Mouse (Mus musculus) ES-CJ7 (cell line): ENCODE measurements around the gene Gpd1.

Experiments
- DNase-seq: peaks from one replicate; pipeline ENCODE4 v3.0.0; 2011; ENCODE audit warnings: low read depth, low spot score

Gpd1 gene

DNA sequence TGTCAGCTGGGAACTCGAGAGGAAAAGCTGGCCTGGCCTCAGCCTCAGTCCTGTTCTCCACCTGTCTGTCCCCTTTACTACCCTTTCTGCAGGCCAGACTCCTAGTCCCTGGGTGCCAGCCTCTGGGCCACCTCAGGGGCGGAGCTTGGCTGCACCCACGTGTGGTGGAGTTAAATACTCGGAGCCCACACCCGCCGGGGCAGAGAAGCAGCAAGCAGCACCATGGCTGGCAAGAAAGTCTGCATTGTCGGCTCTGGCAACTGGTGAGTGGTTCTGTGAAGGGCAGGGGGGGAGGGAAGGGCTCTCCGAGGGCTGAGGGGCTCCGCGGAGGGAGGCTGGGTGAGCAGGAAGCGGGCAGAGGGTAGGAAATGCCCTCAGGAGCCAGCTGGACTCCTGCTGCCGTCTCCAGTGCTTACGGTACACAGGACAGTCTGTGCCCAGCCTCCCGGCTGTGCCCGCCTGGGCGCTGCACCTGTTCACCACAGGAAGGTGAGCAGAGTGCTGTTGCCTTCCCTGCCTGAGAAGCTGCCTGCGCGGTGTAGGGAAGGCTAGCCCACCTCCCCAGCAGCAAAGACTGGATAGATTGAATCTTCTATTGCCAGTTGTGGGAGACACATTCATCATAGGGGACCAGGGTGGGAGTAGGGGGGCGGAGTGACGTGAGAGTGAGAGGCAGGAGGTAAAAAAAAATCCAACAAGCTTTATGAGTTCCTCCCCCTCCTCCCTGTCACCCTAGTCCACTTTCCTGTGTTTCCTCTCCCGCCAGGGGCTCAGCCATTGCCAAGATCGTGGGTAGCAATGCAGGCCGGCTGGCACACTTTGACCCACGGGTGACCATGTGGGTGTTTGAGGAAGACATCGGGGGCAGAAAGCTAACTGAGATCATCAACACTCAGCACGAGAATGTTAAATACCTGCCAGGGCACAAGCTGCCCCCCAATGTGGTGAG lies at the start of gene Gpd1:
Gene Gpd1 (plus strand): TSS at position 130 of the 949 bp plus-strand sequence.
- no peak for DNase-seq

DNA sequence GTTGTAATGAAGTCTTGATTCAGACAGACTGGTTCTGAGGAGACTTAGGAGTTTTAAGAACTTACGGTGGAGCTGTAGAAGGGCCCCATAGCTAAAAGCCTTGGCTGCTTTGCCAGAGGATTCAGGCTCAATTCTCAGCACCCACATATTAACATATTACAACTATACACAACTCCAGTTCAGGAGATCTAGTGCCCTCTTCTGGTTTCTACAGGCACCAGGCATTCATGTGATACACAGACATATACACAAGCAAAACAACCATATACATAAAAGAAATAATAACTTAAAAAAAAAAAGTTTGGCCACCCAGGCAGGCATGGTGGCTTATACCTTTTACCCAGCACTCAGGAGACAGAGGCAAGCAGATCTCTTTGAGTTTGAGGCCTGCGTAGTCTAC lies 49.8 kb upstream of the Gpd1 start:
- no peak for DNase-seq

DNA sequence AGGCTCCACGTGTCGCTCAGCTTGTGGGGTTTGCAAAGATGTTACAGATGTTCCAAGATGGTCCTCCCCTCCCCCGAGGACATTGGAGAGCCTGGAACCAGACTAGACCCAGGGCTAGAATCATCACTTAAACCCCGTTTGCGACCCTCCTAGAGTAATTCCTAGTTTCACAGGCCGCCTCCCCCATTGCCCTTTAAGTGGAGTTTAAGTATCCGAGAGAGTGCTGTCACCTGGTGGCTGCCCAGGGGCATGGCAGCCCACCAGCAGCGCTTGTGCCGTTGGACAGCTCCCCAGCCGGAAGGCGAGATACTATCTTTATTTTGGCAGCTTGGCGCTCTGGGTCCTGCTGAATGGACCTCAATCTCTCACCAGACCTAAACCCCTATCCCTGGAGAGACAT lies 48.4 kb upstream of the Gpd1 start:
- DNase-seq: peak; percentile 82

DNA sequence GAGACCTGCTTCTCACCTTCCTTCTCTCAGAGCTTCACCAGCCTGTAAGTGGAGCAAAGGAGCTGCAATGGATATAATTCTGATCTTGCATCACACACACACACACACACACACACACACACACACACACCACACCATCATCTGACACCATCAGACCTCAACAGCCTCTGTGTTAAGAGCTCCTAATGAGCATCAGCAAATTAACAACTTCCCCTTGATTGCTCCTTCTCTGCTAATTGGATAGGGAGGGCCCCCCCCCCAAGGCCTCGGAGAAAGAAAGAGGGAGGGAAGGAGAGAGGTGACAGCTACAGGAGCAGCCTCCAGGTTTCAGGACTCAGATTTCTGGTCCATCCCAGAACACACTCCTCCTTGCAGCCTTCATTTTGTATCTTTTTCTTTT lies 47.9 kb upstream of the Gpd1 start:
- no peak for DNase-seq

DNA sequence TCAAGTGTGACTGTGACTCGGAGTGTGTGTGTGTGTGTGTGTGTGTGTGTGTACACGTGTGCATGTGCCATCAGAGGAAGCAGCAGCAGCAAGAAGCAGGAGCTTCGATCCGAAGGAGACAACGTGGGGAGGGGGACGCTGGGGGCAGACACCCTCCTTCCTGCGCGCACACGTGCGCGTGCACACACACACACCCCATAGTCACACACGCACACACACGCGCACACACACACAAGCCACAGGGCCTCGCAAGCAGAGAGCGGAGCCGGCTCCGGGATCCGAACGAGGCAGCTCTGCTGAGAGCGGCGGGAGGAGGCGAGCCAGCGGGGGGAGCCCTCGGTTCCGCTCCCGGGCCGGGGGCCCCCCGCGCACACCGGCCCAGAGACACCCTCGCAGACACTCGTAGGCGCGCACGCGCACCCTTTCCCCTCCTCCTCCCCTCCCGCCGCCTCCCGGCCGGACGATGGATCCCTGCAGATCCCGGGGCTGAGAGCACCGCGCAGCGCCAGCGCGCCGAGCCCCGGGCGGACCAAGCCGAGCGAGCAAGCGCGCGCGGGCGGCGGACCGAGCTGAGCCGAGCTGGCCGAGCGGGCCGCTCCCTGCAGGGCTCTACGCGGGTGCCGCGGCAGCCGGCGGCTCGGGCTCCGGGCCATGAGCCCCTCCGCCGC lies 47.0 kb upstream of the Gpd1 start, which contains the start of gene Asic1:
Gene Asic1 (plus strand): TSS at position 215 of the 668 bp plus-strand sequence.
- DNase-seq: peak; percentile 38

DNA sequence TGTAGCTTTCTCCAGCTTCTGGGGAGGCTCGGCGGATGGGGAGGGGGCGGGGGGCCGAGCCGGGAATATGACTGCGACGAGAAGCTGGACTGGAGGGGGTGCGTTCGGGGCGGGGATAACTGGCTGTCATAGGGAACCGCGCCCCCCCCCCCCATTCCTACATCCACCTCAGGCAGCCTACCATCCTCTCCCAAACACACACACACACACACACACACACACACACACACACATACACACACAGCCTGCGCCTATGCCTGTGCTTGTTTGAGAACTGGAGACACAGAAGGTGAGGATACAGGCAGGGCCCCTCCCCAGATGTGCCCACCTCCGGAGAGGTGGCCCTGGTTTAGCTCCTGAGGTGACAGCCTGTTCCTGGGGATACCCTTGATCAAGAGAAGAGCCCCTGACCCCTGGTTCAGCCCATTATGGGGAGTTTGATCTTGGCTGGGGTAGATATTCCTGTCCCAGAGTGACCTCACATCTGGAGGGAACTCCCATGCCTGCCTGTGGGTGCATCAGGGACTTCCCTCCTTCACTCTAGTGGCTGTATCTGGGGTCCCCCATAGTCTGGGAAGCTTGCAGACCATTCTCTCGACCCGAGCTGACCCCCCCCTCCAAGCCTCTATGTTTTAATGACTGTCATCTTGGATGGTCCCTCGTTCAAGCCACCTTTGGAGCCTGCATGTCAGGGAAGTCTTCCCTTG lies 46.2 kb upstream of the Gpd1 start:
- no peak for DNase-seq

DNA sequence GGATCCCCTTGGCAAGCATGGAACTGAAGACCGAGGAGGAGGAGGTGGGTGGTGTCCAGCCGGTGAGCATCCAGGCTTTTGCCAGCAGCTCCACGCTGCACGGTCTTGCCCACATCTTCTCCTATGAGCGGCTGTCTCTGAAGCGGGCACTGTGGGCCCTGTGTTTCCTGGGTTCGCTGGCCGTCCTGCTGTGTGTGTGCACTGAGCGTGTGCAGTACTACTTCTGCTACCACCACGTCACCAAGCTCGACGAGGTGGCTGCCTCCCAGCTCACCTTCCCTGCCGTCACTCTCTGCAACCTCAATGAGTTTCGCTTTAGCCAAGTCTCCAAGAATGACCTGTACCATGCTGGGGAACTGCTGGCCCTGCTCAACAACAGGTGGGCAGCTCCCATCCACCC lies 45.5 kb upstream of the Gpd1 start:
- DNase-seq: no peak

DNA sequence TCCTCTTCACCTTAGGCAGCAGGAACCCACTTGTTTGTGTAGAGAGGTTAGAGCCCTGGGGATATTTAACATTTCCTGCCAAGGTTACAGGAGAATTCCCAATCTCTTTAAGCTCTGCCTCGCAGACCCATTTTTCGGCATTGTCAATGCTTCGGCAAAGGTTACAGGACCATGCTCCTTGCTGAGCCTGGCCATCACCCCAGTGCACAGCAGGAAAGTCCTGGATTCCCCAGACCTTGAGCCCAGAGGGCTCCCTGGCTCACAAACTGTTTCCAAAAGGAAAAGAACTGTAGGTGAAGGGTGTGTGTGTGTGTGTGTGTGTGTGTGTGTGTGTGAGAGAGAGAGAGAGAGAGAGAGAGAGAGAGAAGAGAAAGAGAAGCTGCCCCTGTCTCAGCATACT lies 42.4 kb upstream of the Gpd1 start:
- no peak for DNase-seq

DNA sequence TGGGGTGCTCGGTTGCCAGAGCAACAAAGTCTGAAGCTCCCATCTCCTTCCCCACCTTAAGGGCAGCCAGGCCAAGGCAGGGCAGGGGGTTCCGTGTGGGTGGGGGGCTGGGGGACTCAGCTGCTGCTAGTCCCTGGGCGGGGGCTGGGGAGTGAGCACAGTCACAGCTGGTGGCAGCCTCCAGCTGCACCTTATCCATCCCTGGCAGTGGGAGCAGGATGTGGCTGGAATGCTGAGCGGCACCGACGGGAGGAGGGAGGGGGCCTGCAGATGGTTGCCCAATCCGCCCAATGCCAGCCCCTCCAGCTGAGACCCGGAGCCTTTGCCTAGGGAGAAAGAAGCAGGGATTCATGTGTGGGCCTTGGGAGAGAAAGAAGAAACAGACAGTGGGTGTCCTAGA lies 40.2 kb upstream of the Gpd1 start:
- DNase-seq: peak; percentile 52

DNA sequence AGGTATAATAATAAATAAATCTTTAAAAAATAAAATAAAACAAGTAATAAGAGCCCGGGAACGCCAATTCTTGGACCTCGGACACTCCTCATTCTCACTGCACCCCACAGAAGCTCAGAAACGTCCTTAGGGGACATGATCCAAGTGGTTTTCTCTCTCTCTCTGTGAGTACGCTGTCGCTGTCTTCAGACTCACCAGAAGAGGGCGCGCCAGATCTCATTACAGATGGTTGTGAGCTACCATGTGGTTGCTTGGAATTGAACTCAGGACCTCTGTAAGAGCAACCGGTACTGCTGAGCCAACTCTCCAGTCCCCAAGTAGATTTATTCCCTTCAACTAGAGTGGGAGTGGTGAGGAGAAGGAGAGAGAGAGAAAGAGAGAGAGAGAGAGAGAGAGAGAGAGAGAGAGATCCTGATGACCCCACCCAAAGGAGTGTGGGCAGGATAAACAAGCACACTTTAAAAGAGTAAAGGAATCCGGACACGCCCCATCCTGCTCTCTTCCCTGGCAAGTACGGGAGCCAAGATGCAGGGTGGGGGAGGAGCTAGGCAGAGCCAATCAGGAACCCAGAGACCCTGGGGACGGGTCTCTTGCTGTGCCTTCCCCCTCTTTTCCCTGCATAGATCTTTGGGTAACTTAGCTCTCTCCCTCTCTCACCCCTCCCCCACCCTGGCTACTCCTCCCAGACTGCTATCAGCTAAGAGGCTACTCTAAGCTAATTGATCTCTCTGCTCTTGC lies 39.1 kb upstream of the Gpd1 start:
- DNase-seq: peak; percentile 100

DNA sequence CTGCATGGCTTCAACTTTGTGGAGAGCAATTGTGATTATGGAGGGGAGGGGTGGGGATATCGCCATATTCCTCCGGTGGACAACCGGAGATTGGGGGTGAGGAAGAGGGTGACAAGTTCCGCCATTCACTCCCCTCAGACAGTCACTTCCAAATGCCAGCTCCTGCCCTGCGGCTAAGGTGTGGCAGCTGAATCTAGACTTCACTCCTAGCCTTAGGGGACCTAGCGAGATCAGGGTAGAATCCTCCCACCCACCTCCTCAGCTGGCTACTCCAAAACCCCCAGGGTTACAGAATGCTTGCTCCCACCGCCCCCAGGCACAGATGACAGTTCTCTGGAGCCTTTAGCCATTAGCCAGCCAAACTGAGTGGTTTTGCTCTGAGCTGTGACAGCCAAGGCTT lies 38.3 kb upstream of the Gpd1 start:
- peak; percentile 82 for DNase-seq

DNA sequence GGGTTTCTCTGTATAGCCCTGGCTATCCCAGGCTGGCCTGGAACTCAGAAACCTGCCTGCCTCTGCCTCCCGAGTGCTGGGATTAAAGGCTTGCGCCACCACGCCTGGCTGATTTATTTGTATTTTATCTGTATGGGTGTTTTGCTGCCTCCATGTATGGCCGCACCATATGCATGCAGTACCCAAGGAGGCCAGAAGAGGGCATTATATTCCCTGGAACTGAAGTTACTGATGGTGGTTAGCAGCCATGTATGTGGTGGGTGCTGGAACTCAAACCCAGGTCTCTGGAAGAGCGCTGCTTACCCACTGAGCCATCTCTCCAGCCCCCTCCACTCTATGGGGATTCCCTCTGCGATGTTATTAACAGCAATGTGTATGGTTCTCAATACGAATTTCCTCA lies 34.4 kb upstream of the Gpd1 start:
- DNase-seq: peak; percentile 88

DNA sequence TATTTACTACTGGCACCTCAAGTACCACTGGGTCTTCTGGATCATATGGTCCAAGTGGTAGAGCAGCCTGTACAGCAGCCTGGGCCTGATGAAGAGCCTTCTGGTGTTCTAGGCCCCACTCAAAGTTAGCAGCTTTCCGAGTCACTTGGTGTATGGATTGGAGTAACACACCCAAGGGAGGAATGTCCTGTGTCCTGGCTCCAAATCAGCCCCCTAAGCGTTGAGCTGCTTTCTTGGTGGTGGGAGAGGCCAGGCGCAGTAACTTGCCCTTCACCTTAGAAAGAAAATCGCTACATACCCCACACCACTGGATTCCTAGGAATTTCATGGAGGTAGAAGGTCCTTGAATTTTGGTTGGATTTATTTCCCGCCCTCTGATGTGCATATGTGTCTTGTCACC lies 33.2 kb upstream of the Gpd1 start:
- peak; percentile 74 for DNase-seq

DNA sequence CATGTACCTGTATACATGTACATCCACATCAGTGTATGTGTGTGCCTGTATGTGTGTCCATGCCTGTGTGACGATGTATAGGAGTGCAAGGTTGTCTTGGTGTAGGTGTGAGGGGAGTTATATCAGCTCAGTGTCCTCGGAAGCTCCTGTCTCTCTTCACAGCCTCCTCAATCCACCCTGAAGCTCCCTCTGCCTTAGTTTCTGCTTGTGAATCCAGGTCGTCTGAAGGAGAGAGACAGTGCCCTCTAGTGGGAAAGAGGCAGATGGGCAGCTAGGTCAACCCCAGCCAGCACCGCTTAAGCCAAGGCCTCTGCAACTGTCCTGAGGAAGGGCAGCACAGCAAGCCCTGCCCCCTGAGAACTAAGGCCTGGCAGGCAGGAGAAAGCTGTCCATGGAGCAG lies 28.6 kb upstream of the Gpd1 start:
- peak; percentile 79 for DNase-seq

DNA sequence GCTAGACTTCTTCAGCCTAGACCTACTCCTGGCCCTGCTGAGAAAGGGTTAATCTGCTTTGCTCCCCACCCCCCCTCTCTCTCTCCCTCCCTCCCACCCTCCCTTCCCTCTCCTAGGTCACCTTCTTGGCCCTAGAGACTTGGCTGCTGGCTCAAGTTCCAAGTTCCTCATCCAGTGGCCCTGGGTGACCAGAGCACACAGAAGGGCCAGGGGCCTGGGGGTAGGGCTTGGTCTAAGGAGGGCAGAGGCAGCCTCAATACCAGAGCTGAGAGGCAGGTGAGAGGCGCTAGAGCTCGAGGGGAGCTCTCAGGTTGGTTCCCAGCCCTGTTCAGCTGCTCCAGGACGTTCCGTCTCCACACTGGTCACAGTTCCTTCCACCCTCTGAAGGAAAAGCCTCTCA lies 26.4 kb upstream of the Gpd1 start:
- no peak for DNase-seq

DNA sequence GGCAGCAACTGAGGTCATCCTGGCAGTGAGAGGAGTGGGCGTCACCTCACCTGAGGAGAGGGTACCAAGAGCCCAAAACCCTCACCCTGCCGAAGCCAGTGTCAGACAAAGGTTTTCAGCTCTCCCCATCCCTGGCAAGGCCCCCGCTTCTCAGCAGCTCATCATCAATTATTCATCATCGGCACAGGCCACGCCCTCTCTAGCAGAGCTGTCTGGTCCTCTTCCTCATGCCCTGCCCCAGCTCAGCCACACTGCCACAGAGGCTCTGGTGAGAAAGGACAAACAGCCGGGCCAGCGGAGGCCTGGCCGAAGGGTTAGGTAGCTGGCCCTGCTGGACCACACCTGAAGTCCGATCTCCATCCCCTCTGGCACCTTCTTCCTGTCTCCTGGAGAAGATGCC lies 25.3 kb upstream of the Gpd1 start:
- no peak for DNase-seq

DNA sequence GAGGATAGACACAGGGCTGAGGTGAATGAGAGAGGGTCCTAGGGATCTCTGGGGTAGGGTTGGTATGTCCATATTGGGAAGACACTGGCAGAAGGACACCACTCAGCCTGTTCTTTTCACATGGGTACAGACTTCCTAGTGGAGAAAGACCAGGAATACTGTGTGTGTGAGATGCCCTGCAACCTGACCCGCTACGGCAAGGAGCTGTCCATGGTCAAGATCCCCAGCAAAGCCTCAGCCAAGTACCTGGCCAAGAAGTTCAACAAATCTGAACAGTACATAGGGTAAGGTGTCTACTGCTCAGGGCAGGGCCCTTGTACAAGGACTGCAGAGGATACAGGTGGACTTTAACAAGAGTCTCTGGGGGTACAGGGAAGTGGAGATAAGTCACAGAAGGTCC lies 20.0 kb upstream of the Gpd1 start:
- DNase-seq: no peak

DNA sequence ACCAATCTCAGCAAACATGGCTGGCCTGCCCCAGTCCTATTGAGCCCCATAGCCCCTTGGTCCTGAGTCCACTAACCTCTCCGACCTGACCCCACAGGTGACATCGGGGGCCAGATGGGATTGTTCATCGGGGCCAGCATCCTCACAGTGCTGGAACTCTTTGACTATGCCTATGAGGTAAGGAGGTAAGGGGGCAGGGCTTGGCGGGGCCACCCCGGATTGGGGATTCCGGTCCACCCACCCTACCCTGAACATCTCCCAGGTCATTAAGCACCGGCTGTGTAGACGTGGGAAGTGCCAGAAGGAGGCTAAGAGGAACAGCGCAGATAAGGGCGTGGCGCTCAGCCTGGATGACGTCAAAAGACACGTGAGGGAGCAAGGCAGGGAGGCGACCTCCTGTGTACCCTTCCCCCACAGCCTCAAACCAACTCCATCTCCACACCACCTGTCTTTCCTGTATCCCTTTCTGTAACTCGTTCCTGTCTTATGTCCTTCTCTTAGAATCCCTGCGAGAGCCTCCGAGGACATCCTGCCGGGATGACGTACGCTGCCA lies 18.7 kb upstream of the Gpd1 start:
- DNase-seq: peak; percentile 80

DNA sequence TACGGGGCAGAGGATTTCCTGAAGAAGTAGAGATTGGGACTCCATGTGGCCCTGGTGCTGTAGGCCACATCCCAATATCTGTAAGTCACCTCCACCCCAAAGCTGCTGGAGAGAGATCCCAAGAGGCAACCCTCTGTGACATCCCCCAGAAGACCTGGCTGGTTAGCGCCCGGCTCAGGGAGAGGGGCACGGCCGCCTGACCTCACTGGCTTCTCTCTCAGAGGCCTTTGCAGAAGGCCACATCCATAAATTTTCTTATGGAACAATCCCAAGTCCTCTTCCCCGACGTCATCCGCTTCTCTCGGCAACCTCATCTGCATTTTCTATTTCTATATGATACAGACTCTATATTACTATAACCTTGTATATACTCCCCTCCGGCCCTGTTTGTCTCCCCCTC lies 17.6 kb upstream of the Gpd1 start:
- DNase-seq: no peak

DNA sequence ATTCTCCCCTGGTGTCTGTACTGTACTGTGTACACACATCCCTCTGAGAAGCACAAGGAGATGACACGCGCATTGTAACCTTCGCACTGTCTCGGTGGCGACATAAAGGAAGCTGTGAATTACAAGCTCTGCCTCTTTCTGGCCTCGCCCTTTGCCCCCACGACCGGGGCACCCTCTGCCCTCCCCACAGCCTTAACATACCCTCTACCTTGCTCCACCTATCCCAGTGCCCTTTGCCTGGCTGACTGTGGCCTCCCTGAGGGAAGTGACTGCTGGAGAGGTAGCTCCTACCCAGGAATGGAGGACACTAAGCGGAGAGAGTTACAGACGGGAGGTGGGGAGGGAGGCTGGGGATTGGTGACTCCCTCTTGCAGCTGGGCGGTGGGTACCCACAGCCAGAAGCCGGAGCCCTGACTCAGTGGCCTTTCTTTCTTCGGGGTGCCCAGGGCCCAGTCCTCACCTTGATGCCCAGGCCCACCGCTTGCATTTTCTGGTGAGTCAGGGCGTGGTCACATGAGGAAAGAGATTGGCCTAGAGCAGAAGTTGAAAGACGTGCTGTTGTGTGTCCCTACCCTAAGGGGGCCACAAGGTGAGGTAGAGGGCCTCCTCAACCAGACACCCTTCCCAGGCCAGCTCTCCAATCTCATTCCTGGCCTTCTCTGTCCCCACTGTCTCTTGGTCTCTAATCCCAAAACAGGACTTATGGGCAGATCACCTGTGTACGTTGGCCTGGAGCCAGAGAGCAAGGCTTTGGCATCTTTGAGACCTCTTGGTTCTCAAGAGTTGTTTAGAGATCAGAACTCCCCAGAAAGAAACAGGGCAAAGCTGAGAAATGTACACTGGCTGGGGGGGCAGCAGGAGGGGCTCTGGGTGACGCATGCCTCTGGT lies 16.9 kb upstream of the Gpd1 start:
- DNase-seq: no peak
